Mouse (Mus musculus) layer of hippocampus, adult 8-10 months (tissue): ENCODE measurements around the gene Prkab2. TPM values are rescaled to one million over a fixed set of nuclear protein-coding genes. Genes with fewer than 3 reads are reported as not detected.
A peak's percentile ranks its signal among the peaks of the same experiment; 100 is the strongest.

ENCODE experiments used
- DNase-seq, 2 experiments: peaks; one replicate each; pipeline ENCODE4 v3.0.0; 2022; ENCODE audit warnings: low spot score in 2 of 2
- total RNA-seq, 4 experiments: library from RNA; stranded (reverse); gene quantifications; 2 replicates each; pipeline ENCODE4 v1.2.4; 2022

The Prkab2 gene
- total RNA-seq, 4 experiments from 2014 or later = 27.4 to 46.3 (median 35.7) TPM

- DNase-seq = no peak
Measured at GRCm38 (mm10) chr3:97649469-97649868, 8.5 kb upstream of the Prkab2 start.

GRCm38 (mm10) chr3:97651604-97652003, 6.4 kb upstream of the Prkab2 start:
- DNase-seq = no peak

- DNase-seq = no peak
Measured at GRCm38 (mm10) chr3:97653781-97654180, 4.2 kb upstream of the Prkab2 start.

- no peak for DNase-seq
Measured at GRCm38 (mm10) chr3:97654901-97655300, 3.1 kb upstream of the Prkab2 start.

- peak in 1 of 2 experiments; percentile 27 for DNase-seq
Measured at GRCm38 (mm10) chr3:97658426-97659193, 617 bp downstream of the Prkab2 start.

GRCm38 (mm10) chr3:97659746-97660145, 1.8 kb downstream of the Prkab2 start:
- no peak for DNase-seq

- no peak for DNase-seq
Measured at GRCm38 (mm10) chr3:97661206-97661605, 3.2 kb downstream of the Prkab2 start.

GRCm38 (mm10) chr3:97665525-97665924, 7.5 kb downstream of the Prkab2 start:
- DNase-seq = no peak

- DNase-seq = no peak
Measured at GRCm38 (mm10) chr3:97666154-97666553, 8.2 kb downstream of the Prkab2 start.

GRCm38 (mm10) chr3:97667093-97667675, 9.2 kb downstream of the Prkab2 start:
- no peak for DNase-seq

GRCm38 (mm10) chr3:97674644-97675110, 16.7 kb downstream of the Prkab2 start, which contains the start of gene Gm17651:
Gm17651 (minus strand) TSS chr3:97674694.
- DNase-seq = no peak

- DNase-seq = no peak
Measured at GRCm38 (mm10) chr3:97676126-97676525, 18.1 kb downstream of the Prkab2 start.

GRCm38 (mm10) chr3:97678416-97678815, 20.4 kb downstream of the Prkab2 start:
- no peak for DNase-seq

GRCm38 (mm10) chr3:97680631-97681320, 22.8 kb downstream of the Prkab2 start:
- DNase-seq = peak; percentile 67 to 77

- peak; percentile 55 to 75 for DNase-seq
Measured at GRCm38 (mm10) chr3:97681321-97682158, 23.5 kb downstream of the Prkab2 start.

GRCm38 (mm10) chr3:97682159-97682502, 24.1 kb downstream of the Prkab2 start:
- no peak for DNase-seq

- no peak for DNase-seq
Measured at GRCm38 (mm10) chr3:97682576-97682975, 24.6 kb downstream of the Prkab2 start.

GRCm38 (mm10) chr3:97683560-97684195, 25.7 kb downstream of the Prkab2 start:
- DNase-seq = no peak

- DNase-seq = no peak
Measured at GRCm38 (mm10) chr3:97686372-97687117, 28.6 kb downstream of the Prkab2 start.

GRCm38 (mm10) chr3:97689289-97689688, 31.3 kb downstream of the Prkab2 start:
- no peak for DNase-seq
